Mouse (Mus musculus) CH12.LX (cell line): ENCODE results near the gene Usp30.

Experiments
- CHD2 ChIP-seq: IDR thresholded peaks from 2 replicates; pipeline ENCODE4 v1.6.1; 2011; ENCODE audit warnings: low read length, improper control_type of control experiment
- CTCF ChIP-seq, 2 experiments: IDR thresholded peaks in 1 of 2; conservative IDR thresholded peaks in 1 of 2; 2 replicates each; pipeline ENCODE4 v1.5.1; 2011 to 2012; ENCODE audit warnings: low read depth in 2 of 2, low read length in 2 of 2, improper control_type of control experiment in 1 of 2, inconsistent platforms in 1 of 2, mild to moderate bottlenecking in 1 of 2, moderate library complexity in 1 of 2
- ELF1 ChIP-seq: IDR thresholded peaks from 2 replicates; pipeline ENCODE4 v1.6.1; 2014; ENCODE audit warnings: low read depth, mild to moderate bottlenecking, inconsistent platforms, low read length, improper control_type of control experiment
- EP300 ChIP-seq: IDR thresholded peaks from 2 replicates; pipeline ENCODE4 v1.6.1; 2011; ENCODE audit warnings: low read length, improper control_type of control experiment
- HCFC1 ChIP-seq: IDR thresholded peaks from 2 replicates; pipeline ENCODE4 v1.6.1; 2012; ENCODE audit warnings: low read depth, mild to moderate bottlenecking, inconsistent platforms, low read length, improper control_type of control experiment
- JUND ChIP-seq: conservative IDR thresholded peaks from 2 replicates; pipeline ENCODE4 v1.6.1; 2011; ENCODE audit warnings: low read depth, low read length, improper control_type of control experiment
- SMC3 ChIP-seq: IDR thresholded peaks from 2 replicates; pipeline ENCODE4 v1.6.1; 2011; ENCODE audit warnings: low read depth, low read length, improper control_type of control experiment
- USF1 ChIP-seq: IDR thresholded peaks from 2 replicates; pipeline ENCODE4 v1.6.1; 2014; ENCODE audit warnings: low read depth, mild to moderate bottlenecking, inconsistent platforms, low read length, improper control_type of control experiment
- ZC3H11A ChIP-seq: IDR thresholded peaks from 2 replicates; pipeline ENCODE4 v1.6.1; 2012; ENCODE audit warnings: low read depth, mild to moderate bottlenecking, inconsistent platforms, low read length, improper control_type of control experiment

- TF ChIP-seq ELF1 (no peak), USF1 (no peak), CTCF (conservative IDR thresholded peaks at IDR 0.05 in 1 of 2, IDR thresholded peaks at IDR 0.05 in 1 of 2; ENCODE audit: low read depth in 2 of 2, low read length in 2 of 2) (no peak), SMC3 (no peak), EP300 (no peak), JUND (no peak), CHD2 (no peak), ZC3H11A (no peak), HCFC1 (no peak)
Observed at GRCm38 (mm10) chr5:114041327-114041930, 23.8 kb upstream of the Usp30 start.
